Mouse (Mus musculus): Measurements from ENCODE around the gene Abhd14a. TPM values are rescaled to one million over a fixed set of nuclear protein-coding genes. Genes with fewer than 3 reads are reported as not detected.

Gene Abhd14a
- total and polyA plus RNA-seq, 3 experiments = 22.8 to 48.7 TPM; not detected in 1

DNA sequence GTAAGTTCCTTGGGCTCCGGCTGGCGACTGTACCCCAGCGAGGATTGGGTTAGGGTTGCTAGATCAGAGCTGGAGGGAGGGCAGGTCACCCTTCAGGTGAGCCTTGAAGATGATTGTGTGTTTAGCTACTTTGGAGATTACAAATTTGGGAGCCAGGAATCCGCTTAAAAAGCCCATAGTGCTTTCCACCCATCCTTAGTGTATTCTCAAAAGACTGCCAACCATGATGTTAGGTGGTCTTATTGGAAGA, 17.5 kb downstream of the Abhd14a start:
- peak overlapping the region; percentile 85 for H3K27ac ChIP-seq (ENCODE audit: control insufficient read depth, low read depth, low read length)
- peaks cover 4 to 9% of the 10 kb centered on the region in 2 experiments; a peak in 3 of 4 replicates for H3K36me3 ChIP-seq (ENCODE audit: control insufficient read depth in 1 of 2, insufficient read depth in 2 of 2, low read length in 2 of 2)
- H3K4me1 ChIP-seq (ENCODE audit: control insufficient read depth in 1 of 2, insufficient read depth in 2 of 2, low read length in 2 of 2) = peaks cover 0 to 15% of the 10 kb centered on the region in 2 experiments; a peak in 1 of 4 replicates
- H3K9ac ChIP-seq (ENCODE audit: control insufficient read depth, low read depth, low read length, poor library complexity, severe bottlenecking) = peak overlapping the region; percentile 100
- H3K27me3 ChIP-seq (ENCODE audit: control insufficient read depth in 1 of 2, insufficient read depth in 2 of 2, low read length in 2 of 2) = no peaks in the 10 kb centered on the region; a peak in 1 of 4 replicates
- DNase-seq (ENCODE audit: low read depth, low spot score) = no peak
- peak overlapping the region; percentile 73 to 100 for H3K4me3 ChIP-seq (ENCODE audit: control insufficient read depth in 1 of 2, insufficient read depth in 1 of 2, low read depth in 2 of 2, low read length in 2 of 2)
- no peaks in the 10 kb centered on the region for H3K9me3 ChIP-seq (replicated peaks; ENCODE audit: insufficient read depth, low read length)
- no peak for TF ChIP-seq NRF1 (IDR thresholded peaks at IDR 0.05; ENCODE audit: insufficient read depth, low read depth, low read length, poor library complexity, severe bottlenecking)
- TF ChIP-seq ZC3H11A (IDR thresholded peaks at IDR 0.05; ENCODE audit: low read depth, low read length) = no peak
- no peak for TF ChIP-seq ZMIZ1 (IDR thresholded peaks at IDR 0.05; ENCODE audit: low read depth, low read length)
- no peak for TF ChIP-seq EP300 (IDR thresholded peaks at IDR 0.05; ENCODE audit: low read depth in 1 of 2, low read length in 2 of 2)
- TF ChIP-seq NELFE (IDR thresholded peaks at IDR 0.05; ENCODE audit: low read depth, low read length) = no peak
- no peak for TF ChIP-seq UBTF (IDR thresholded peaks at IDR 0.05; ENCODE audit: borderline replicate concordance, insufficient read depth, low read depth, low read length)
- TF ChIP-seq BHLHE40 (IDR thresholded peaks at IDR 0.05; ENCODE audit: borderline replicate concordance, low read depth, low read length) = no peak
- no peak for TF ChIP-seq MAZ (IDR thresholded peaks at IDR 0.05; ENCODE audit: low read depth, low read length)
- H3K79me2 ChIP-seq (ENCODE audit: control insufficient read depth, insufficient read depth, low read length, poor library complexity) = peaks cover 24% of the 10 kb centered on the region

DNA sequence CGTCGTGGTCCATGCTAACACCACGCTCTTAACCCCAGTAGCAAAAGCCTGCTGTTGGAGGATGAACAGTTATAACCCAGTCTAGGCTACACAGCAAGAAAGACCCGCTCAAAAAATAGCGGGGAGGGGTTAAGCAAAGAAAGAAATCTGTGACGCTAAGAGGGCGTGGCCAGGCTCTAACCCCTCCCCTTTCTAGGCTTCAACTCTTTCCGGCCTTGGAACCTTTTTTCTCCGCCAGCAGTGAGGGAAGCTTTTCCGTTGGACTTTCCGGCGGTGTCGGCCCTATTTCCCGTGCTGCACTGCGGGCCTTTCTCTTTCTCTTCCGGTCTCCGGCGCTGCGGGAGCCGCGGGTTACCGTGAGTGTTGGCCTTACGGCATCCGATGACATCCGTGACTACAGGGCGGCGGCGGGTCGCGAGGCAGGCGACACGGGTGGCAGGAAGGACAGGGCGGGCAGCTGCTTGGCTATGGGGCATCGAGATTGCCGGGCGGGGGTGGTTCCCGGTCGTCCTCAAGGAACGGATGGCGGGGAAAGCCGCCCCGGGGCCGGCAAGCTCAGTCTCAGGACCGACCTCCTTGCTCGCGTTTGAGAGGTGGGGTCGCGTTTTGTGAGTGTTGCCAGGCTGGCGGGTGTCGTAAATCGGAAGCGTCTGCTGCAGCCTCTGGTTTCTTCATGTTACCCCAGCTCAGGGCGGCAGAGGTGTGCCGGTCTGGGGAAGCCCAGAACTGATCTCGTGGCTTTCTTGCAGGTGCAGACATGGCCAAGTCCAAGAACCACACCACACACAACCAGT, 18.1 kb downstream of the Abhd14a start, which contains the start of gene Rpl29:
Gene Rpl29 (plus strand): TSS at position 234 of the 794 bp plus-strand sequence.
- H3K4me1 ChIP-seq (ENCODE audit: control insufficient read depth in 1 of 2, insufficient read depth in 2 of 2, low read length in 2 of 2) = peaks cover 0 to 15% of the 10 kb centered on the region in 2 experiments; a peak in 1 of 4 replicates
- H3K36me3 ChIP-seq (ENCODE audit: control insufficient read depth in 1 of 2, insufficient read depth in 2 of 2, low read length in 2 of 2) = peaks cover 4 to 9% of the 10 kb centered on the region in 2 experiments; a peak in 3 of 4 replicates
- peak within 1 kb of the TSS; percentile 100 for H3K9ac ChIP-seq (ENCODE audit: control insufficient read depth, low read depth, low read length, poor library complexity, severe bottlenecking)
- H3K79me2 ChIP-seq (ENCODE audit: control insufficient read depth, insufficient read depth, low read length, poor library complexity) = peaks cover 24% of the 10 kb centered on the region
- H3K9me3 ChIP-seq (replicated peaks; ENCODE audit: insufficient read depth, low read length) = no peaks in the 10 kb centered on the region
- H3K27me3 ChIP-seq (ENCODE audit: control insufficient read depth in 1 of 2, insufficient read depth in 2 of 2, low read length in 2 of 2) = no peaks in the 10 kb centered on the region; a peak in 1 of 4 replicates
- H3K4me3 ChIP-seq (ENCODE audit: control insufficient read depth in 1 of 2, insufficient read depth in 1 of 2, low read depth in 2 of 2, low read length in 2 of 2) = peak within 1 kb of the TSS; percentile 73 to 100
- peak within 1 kb of the TSS; percentile 85 for H3K27ac ChIP-seq (ENCODE audit: control insufficient read depth, low read depth, low read length)
- DNase-seq (ENCODE audit: low read depth, low spot score) = peak; percentile 97
- TF ChIP-seq MEF2A (IDR thresholded peaks at IDR 0.05; ENCODE audit: extremely low read depth, insufficient replicate concordance, low read depth, low read length, poor library complexity, severe bottlenecking) (no peak), ZMIZ1 (IDR thresholded peaks at IDR 0.05; ENCODE audit: low read depth, low read length) (peak; percentile 63), HCFC1 (IDR thresholded peaks at IDR 0.05; ENCODE audit: low read depth, low read length) (peak; percentile 95), USF2 (IDR thresholded peaks at IDR 0.05; ENCODE audit: borderline replicate concordance in 1 of 2, insufficient read depth in 1 of 2, low read depth in 1 of 2, low read length in 2 of 2) (no peak), TCF12 (IDR thresholded peaks at IDR 0.05; ENCODE audit: low read depth, low read length) (peak; percentile 89), TBP (IDR thresholded peaks at IDR 0.05; ENCODE audit: low read depth, low read length) (peak; percentile 96), MAZ (IDR thresholded peaks at IDR 0.05; ENCODE audit: low read depth, low read length) (peak; percentile 80; the same call in 1 of the 2 replicates), UBTF (IDR thresholded peaks at IDR 0.05; ENCODE audit: borderline replicate concordance, insufficient read depth, low read depth, low read length) (no peak), MAX (IDR thresholded peaks at IDR 0.05; ENCODE audit: low read length) (peak; percentile 82), ELF1 (IDR thresholded peaks at IDR 0.05; ENCODE audit: low read depth, low read length) (peak; percentile 91), MYC (IDR thresholded peaks at IDR 0.05; ENCODE audit: low read depth, low read length) (peak; percentile 97), NELFE (IDR thresholded peaks at IDR 0.05; ENCODE audit: low read depth, low read length) (peak; percentile 93), ETS1 (IDR thresholded peaks at IDR 0.05; ENCODE audit: low read depth, low read length) (peak; percentile 67), SIN3A (IDR thresholded peaks at IDR 0.05; ENCODE audit: low read length) (peak; percentile 93), GATA1 (IDR thresholded peaks at IDR 0.05; ENCODE audit: low read depth, low read length) (no peak), MXI1 (IDR thresholded peaks at IDR 0.05; ENCODE audit: low read depth, low read length) (peak; percentile 87), KAT2A (conservative IDR thresholded peaks at IDR 0.05; ENCODE audit: low read depth, low read length) (peak; percentile 90), CHD1 (IDR thresholded peaks at IDR 0.05; ENCODE audit: low read depth, low read length) (peak; percentile 54; the same call in 1 of the 2 replicates), POLR2A (IDR thresholded peaks at IDR 0.05; ENCODE audit: control insufficient read depth in 1 of 2, insufficient read depth in 1 of 2, low read depth in 1 of 2, low read length in 2 of 2, poor library complexity in 1 of 2) (peak; percentile 61 to 89), USF1 (IDR thresholded peaks at IDR 0.05; ENCODE audit: low read depth, low read length) (0 out of 2 replicates have a peak, but pooled peaks have one; percentile 27), ZC3H11A (IDR thresholded peaks at IDR 0.05; ENCODE audit: low read depth, low read length) (no peak), POLR2AphosphoS2 (IDR thresholded peaks at IDR 0.05; ENCODE audit: low read length) (peak; percentile 89), CHD2 (IDR thresholded peaks at IDR 0.05; ENCODE audit: low read length) (no peak)

All from MEL (cell line).